Mouse (Mus musculus) CD8-positive naive resting alpha-beta T cell, adult 2 months (primary cell): ENCODE results near the gene Ttc38.

Experiments
- DNase-seq, 2 experiments: peaks; one replicate each; pipeline ENCODE4 v3.0.0; 2022; ENCODE audit warnings: low read depth in 2 of 2, low spot score in 2 of 2

Gene Ttc38

GRCm38 (mm10) chr15:85891971-85892370 lies 59.9 kb downstream of the Ttc38 start:
- no peak for DNase-seq

GRCm38 (mm10) chr15:85892498-85893118 lies 60.5 kb downstream of the Ttc38 start:
- DNase-seq: no peak

- DNase-seq: no peak
These were observed 61.8 kb downstream of the Ttc38 start for GRCm38 (mm10) chr15:85893871-85894270.

- DNase-seq: peak; percentile 69 to 80
These were observed 64.2 kb downstream of the Ttc38 start for GRCm38 (mm10) chr15:85896284-85896683.

DNA sequence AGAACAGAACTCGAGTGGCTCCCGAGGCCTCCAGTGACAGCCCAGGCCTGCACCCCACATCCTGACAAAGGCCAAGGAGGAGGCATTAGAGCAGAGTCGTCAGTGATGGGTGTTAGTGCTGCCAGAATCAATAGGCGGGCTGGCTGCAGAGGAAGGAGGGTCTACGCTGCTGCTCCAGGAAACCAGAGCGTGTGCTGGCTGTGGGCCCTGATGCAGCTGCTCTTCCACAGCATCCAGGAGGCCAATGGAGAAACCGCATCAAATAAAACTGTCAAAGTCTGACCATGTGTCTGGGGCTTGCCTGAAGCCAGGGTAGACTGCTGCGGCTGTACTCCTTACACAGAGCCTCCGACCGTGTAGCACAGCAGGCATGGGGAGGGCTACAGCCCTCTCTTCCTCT lies 65.0 kb downstream of the Ttc38 start:
- DNase-seq: no peak

GRCm38 (mm10) chr15:85899396-85899795 lies 67.3 kb downstream of the Ttc38 start:
- DNase-seq: no peak

- no peak for DNase-seq
These were observed 68.2 kb downstream of the Ttc38 start for GRCm38 (mm10) chr15:85900318-85900717.

DNA sequence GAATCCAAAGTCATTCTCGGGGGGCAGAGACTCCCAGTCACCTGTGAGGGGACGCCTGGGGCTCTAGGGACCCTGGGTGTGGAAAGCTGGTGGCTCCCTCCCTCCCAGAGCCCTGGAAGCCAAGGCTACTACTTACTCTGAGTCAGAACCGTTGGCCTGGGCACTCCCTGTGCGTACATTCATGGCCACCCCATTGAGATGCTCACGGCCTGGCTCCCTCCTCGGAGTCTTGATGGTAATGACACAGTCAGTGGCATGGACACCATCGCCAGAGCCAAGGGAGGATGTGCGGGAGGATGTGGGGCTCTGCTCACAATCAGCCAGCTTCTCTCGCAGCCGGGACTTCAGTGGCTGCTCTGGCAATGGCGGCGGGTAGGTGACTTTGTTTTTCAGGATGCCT lies 68.7 kb downstream of the Ttc38 start:
- DNase-seq: no peak

DNA sequence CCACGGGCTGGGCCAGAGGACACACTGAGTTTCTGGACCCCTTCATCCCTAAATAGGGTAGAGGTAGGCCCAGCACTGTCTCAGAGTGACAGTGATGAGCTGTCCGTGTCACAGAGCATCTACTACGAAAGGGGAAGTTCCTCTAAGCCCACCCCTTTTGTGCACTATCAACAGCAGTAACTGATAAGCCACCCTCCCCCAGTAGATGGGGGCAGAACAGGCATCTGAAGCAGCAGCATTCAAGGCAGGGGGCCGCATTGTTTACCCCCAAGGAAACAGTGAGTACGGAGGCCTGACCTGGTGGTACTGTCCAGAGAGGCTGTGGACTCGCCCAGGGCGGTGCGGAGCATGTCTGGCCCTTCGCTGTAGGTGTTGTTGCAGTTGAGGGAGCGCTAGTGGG lies 70.4 kb downstream of the Ttc38 start:
- DNase-seq: no peak

DNA sequence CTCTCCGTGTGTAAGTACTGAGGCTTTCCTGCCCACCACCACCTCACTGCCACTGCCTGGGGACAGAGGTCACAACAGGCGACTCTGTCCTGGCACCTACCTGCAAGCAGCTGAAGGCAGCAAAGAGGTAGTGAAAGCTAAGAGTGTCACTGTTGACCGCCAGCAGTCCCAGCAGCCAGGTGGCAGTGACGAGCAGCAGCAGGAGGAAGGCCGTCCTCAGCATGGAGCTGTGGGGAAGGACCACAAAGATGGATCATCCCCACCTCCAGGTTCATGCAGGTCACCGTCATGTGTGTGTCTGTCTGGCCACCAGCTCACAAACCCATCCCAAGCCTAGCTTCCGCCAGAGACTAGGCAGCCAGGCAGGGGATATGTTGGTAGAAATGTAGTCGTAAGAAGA lies 71.7 kb downstream of the Ttc38 start:
- no peak for DNase-seq
